Mouse (Mus musculus): ENCODE results near the gene Cd300lf.

The Cd300lf gene

DNA sequence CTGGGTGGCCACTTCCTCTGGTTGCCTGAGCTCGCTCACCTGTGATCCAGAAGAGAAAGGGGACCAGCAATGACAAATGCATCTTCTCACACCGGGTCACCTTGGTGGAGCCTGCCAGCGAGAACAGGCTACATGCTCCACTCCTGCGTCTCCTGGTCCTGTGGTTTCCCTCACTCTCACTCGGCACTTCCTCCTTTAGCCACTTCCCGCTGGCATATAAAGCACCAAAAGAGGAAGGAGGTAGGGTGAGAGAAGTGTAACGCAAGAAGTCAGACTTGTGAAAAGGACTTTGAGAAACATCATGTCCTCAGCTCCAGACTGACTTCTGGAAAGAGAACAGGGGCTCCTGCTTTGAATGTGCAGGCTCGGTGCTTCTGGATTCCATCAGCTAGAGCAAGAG lies at the start of gene Cd300lf:
Cd300lf (minus strand) TSS at position 193 of the 400 bp plus-strand sequence.
- DNase-seq (ENCODE audit: low spot score in 2 of 2) = no peak

DNA sequence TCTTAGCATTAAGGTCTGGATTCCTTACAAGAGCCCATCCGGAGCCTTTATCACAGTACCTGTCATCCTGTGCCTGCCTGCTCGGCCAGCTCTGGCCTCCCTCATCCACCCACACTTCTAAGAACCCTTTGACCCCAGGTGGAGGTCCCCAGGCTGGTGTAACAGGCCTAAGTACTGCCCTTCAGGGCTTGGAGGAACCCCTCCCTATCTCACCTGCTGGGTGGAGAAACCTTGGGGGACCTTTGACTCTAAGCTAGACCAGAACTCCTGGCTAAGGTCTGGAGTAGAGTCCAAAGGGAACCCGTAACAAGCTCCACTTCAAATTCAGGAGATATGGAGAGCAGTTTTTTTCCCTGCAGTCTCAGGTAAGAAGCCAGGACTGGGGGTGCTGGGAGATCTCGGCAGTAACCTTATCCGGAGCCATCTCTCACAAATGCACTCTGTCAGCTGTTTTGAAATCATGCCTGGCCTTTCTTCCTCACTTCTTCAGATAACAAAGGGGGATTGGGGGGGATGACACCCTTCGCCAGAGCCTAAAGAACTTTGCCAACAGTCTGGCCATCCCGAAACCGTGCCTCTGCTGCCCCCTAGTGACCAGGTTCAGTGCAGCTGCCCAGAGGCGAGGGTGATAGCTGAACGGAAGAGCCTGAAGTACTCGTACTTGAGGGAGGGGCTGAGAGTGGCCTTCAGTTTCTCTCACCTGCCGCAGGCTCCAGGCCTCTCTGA lies 48.3 kb upstream of the Cd300lf start:
- peak; percentile 70 to 72 for DNase-seq (ENCODE audit: low spot score in 2 of 2)

GRCm38 (mm10) chr11:115179881-115180280 lies 46.1 kb upstream of the Cd300lf start:
- no peak for DNase-seq (ENCODE audit: low spot score in 2 of 2)

- DNase-seq (ENCODE audit: low spot score in 2 of 2) = peak; percentile 33 to 40
Measured at GRCm38 (mm10) chr11:115179191-115179590, 45.4 kb upstream of the Cd300lf start.

DNA sequence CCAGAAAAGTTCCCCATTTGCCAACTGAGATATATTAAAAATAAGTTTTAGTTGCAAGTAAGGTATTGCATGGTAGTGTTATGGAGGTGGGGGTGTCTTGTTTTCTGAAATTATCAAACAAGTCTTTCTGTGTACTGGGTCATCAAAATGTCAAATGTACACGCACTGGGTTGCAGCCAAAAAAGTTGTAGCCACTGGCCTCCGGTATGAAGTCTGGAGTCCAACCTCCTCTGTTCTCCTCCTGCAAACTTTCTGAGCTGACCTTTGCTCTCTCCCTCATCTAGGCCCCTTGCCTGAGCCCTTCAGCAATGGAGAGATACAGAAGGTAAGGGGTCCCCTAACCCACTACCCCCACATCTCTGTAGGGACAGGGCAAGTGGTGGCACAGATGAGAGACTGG lies 45.0 kb upstream of the Cd300lf start:
- DNase-seq (ENCODE audit: low spot score in 2 of 2) = no peak

DNA sequence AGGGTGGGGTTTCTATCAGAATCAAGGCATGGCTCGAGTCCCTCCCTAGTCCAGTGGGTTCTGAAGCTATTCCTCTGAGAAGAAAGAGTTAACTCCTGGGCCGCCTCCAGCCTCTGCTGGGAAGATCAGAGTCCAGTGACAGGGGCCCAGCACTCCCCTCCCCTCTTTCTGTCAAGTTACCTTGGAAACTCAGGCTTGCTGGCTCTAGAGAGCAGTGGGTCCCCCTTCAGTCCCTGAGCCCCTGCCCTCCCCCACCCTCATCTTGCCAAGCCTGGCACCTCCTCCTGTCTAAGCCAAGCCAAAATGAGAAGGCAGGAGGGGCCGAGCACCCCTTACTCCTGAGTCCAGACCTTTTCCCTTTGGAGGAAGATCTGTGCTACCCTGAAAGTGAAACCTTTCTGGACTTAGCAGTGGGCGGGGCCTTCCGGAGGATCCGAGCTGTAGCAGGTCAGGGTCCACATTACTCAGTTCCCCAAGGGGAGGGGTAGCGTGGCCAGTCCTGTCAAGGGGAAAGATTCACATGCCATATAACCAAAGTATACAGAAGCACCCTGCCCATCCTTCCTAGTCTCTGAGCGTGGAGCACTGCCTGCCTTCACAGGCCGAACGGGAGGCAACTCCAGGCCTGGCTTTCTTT lies 43.9 kb upstream of the Cd300lf start:
- DNase-seq (ENCODE audit: low spot score in 2 of 2) = no peak

DNA sequence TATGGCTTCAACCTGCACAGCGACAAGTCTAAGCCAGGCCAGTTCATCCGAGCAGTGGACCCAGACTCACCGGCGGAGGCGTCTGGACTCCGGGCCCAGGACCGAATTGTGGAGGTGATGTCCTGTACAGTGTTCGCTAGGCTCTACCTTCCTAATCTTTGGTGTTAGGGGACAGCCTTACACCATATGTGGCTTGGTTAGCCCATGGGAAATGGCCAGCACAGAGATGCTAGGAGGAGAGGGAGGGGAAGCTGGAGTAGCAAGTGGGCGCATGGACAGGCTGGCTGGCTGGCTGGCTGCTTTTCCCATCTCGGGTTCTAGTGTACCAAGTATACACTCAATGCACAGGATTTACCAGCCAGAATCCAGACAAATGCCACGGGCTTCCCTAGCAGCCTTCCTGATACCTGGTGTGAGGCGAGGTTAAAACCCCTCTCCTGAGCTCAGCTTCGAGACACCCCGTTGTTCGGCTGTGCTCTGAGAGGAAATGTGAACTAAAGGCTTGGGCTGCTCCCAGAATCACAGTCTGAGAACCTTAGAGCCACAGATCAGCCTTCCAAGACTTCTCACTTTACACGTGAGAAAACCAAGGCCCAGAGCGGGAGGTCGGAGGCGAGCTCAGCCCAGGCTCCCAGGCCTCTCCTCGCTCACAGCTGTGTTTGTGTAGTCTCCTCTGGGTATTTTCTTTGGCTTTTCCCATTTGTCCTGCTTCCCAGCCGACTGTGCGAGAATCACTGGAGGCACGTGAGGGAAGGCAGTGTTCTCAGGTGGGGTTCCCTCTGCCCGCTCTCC lies 42.8 kb upstream of the Cd300lf start:
- no peak for DNase-seq (ENCODE audit: low spot score in 2 of 2)

- DNase-seq (ENCODE audit: low spot score in 2 of 2) = no peak
Measured at GRCm38 (mm10) chr11:115173549-115174339, 40.0 kb upstream of the Cd300lf start.

DNA sequence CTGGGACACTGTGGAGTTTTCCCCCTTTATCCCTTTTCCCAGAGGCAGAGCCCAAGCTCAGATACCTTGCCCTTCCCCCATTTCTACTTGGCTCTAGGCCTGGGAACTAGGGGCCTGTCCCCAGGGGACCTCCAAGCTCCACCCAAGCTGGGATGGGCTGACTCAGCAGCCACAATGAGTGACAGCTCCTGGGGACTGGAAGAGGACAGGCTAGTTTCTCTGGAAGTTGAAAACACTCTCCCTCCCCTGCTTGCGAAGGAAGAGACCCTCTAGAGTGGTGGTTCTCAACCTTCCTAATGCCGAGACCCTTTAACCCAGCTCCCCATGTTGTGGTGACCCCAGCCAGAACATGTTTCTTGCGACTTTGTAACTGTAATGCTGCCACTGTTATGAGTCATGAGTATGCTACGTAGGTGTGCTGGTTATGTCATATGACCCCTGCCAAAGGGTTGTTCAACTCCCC lies 39.1 kb upstream of the Cd300lf start:
- DNase-seq (ENCODE audit: low spot score in 2 of 2) = no peak

- no peak for DNase-seq (ENCODE audit: low spot score in 2 of 2)
Measured at GRCm38 (mm10) chr11:115171125-115171524, 37.3 kb upstream of the Cd300lf start.

DNA sequence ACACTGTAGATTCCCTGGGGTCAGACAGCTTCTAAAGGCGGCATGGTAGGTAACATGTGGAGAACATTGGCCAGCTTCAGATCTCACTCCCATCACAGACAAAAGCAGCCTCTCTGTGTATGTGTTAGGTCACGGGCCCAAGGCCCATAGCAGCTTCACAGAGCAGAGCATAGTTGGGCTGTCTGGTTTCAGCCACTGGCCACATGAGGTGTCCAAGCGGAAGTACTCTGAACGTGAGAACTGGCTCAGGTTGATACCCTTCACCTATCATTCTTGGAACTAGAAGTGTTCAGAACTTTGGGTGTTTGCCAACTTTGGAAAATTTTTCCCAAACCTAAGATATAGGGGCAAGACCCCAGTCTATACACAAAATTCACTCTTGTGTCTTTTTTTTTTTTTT lies 35.6 kb upstream of the Cd300lf start:
- DNase-seq (ENCODE audit: low spot score in 2 of 2) = no peak

GRCm38 (mm10) chr11:115167631-115168249 lies 33.9 kb upstream of the Cd300lf start:
- no peak for DNase-seq (ENCODE audit: low spot score in 2 of 2)

- no peak for DNase-seq (ENCODE audit: low spot score in 2 of 2)
Measured at GRCm38 (mm10) chr11:115166776-115167175, 33.0 kb upstream of the Cd300lf start.

DNA sequence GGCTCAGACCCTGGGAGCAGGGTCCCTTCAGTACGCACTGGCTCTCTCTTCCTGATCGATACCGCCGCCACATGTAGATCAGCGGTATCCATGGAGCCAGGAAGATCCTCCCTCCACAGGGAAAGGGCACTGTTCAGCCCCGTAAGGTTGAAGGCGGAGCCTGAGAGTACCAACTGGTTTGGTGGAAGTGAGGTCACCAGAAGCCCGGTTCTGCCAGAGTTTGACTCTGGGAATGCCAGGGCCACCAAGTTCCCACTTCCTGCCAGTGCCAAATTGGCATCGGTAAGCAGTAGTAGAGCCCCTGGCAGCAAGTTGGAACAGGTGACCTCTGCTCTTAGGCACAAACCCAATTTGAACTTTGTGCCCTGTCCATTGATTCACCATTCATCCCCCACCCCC lies 31.2 kb upstream of the Cd300lf start:
- peak in 1 of 2 experiments; percentile 50 for DNase-seq (ENCODE audit: low spot score in 2 of 2)

GRCm38 (mm10) chr11:115164341-115164975 lies 30.7 kb upstream of the Cd300lf start:
- DNase-seq (ENCODE audit: low spot score in 2 of 2) = no peak

GRCm38 (mm10) chr11:115163568-115164150 lies 29.9 kb upstream of the Cd300lf start:
- DNase-seq (ENCODE audit: low spot score in 2 of 2) = no peak

- peak; percentile 83 to 91 for DNase-seq (ENCODE audit: low spot score in 2 of 2)
Measured at GRCm38 (mm10) chr11:115162832-115163480, 29.2 kb upstream of the Cd300lf start, which contains the start of gene Slc9a3r1. Slc9a3r1 (plus strand) TSS chr11:115163341.

- DNase-seq (ENCODE audit: low spot score in 2 of 2) = no peak
Measured at GRCm38 (mm10) chr11:115162205-115162601, 28.4 kb upstream of the Cd300lf start.

DNA sequence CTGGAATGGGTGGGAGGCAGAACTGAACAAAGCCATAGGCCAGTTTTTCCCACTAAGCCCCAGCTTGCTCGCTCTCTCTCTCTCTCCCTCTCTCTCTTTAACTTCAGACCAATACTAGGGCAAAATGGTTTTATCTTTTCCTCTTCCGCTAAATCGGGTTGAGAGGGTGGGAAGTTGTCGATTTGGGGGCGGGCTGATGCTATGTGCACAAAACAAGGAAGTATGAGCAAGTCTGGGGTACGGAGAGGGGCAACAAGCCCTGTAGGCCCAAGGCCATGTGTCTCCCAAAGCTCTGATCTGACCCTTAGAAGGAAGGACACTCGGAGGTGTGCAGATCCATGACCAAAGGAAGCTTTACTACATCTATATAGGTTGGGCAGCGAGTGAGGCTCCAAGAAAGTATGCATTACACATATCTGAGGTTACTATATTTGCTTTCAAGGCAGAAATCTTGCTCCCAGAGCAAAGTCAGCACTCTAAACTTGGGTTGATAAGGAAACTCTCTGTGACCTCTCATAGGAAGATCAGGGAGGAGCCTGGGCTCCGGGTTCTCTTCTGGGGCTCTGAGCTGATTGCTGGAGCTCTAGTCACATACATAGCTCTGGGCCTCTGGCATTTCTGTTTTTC lies 27.9 kb upstream of the Cd300lf start:
- no peak for DNase-seq (ENCODE audit: low spot score in 2 of 2)
